Mouse (Mus musculus) midbrain, embryonic 16.5 days (tissue): ENCODE measurements at regions not wholly inside any gene's neighbourhood (a gene's known extent, or its start where the extent isn't known, plus 50 kb on each side); places are given as distances from the start of the nearest gene placed in this dataset.

Source experiments
- ATAC-seq: fragments of 200-750 bp; cut with Nextera tagmentation; 2 replicates; pipeline ENCODE4 v1.8.0; 2017; ENCODE audit warnings: moderate TSS enrichment
- H3K27ac ChIP-seq: fragments of 300-500 bp; sonication (generic); 2 replicates; pipeline ENCODE4 v1.5.1; 2014; ENCODE audit warnings: mild to moderate bottlenecking, low read length, mixed read lengths
- H3K27me3 ChIP-seq: fragments of 300-500 bp; sonication (generic); 2 replicates; pipeline ENCODE4 v1.6.1; 2014; ENCODE audit warnings: low read depth, low read length, mixed read lengths; ENCODE audit not compliant: control insufficient read depth, insufficient read depth
- H3K36me3 ChIP-seq: fragments of 300-500 bp; sonication (generic); 2 replicates; pipeline ENCODE4 v1.6.1; 2014; ENCODE audit warnings: mild to moderate bottlenecking, low read length, moderate library complexity, mixed read lengths; ENCODE audit not compliant: control insufficient read depth, insufficient read depth
- H3K4me1 ChIP-seq: fragments of 300-500 bp; sonication (generic); 2 replicates; pipeline ENCODE4 v1.6.1; 2014; ENCODE audit warnings: mild to moderate bottlenecking, low read length, mixed read lengths; ENCODE audit not compliant: control insufficient read depth, insufficient read depth
- H3K4me2 ChIP-seq: fragments of 300-500 bp; sonication (generic); 2 replicates; pipeline ENCODE4 v1.6.1; 2014; ENCODE audit warnings: mild to moderate bottlenecking, low read length, mixed read lengths
- H3K4me3 ChIP-seq: fragments of 300-500 bp; sonication (generic); 2 replicates; pipeline ENCODE4 v1.5.1; 2014; ENCODE audit warnings: low read depth, mild to moderate bottlenecking, low read length, moderate library complexity, mixed read lengths
- H3K9ac ChIP-seq: fragments of 300-500 bp; sonication (generic); 2 replicates; pipeline ENCODE4 v1.6.1; 2014; ENCODE audit warnings: low read depth, low read length, mixed read lengths
- H3K9me3 ChIP-seq: fragments of 300-500 bp; sonication (generic); replicated peaks from 2 replicates; pipeline ENCODE4 v1.6.1; 2014; ENCODE audit warnings: mild to moderate bottlenecking, low read length, mixed read lengths; ENCODE audit not compliant: control insufficient read depth, poor library complexity, severe bottlenecking
- WGBS: fragments of 180-500 bp; shearing (Covaris S2); extraction: QIAGEN DNeasy Blood & Tissue Kit; methylation state at CpG from one replicate; pipeline ENCODE4 v1.1.7; 2014; 5-methylcytosine and 5-hydroxymethylcytosine counted together

GRCm38 (mm10) chr9:41488046-41488445 lies 326.5 kb upstream of the Ubash3b start:
- H3K4me2 ChIP-seq, result no peak overlapping the region
- H3K27ac ChIP-seq, result no peak overlapping the region
- no peak overlapping the region for H3K9ac ChIP-seq
- no peak for ATAC-seq
- no peak overlapping the region for H3K4me3 ChIP-seq
- H3K36me3 ChIP-seq, result no peaks in the 10 kb centered on the region
- H3K4me1 ChIP-seq, result no peaks in the 10 kb centered on the region
- WGBS, result 90% methylated on average over 2 of the region's 2 CpGs
- no peaks in the 10 kb centered on the region for H3K27me3 ChIP-seq
- H3K9me3 ChIP-seq, result no peaks in the 10 kb centered on the region

DNA sequence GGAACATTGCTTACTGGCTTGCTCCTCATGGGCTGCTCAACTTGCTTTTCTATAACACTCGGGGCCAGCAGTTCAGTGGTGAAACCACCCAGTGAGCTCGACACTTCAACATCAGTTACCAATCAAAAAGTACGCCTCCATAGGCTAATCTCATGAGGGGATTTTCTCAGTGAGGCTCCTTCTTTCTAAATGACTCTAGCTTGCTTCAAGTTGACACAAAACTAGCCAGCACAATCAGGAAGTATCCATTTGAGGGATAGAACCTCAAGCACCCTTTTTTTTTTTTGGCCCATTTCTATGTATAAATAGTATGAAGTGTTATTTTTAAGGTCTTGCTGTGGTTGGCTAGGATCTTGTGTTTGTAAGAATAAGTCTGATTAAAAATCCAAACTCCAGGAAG lies 321.7 kb upstream of the Ubash3b start:
- Histone ChIP-seq H3K36me3 (no peaks in the 10 kb centered on the region), H3K9ac (no peak overlapping the region), H3K27ac (no peak overlapping the region), H3K9me3 (no peaks in the 10 kb centered on the region), H3K4me3 (no peak overlapping the region), H3K27me3 (no peaks in the 10 kb centered on the region), H3K4me2 (no peak overlapping the region), H3K4me1 (no peaks in the 10 kb centered on the region; the same call in 1 of the 2 replicates)
- ATAC-seq, result no peak
- WGBS, result 93% methylated on average over 3 of the region's 3 CpGs

DNA sequence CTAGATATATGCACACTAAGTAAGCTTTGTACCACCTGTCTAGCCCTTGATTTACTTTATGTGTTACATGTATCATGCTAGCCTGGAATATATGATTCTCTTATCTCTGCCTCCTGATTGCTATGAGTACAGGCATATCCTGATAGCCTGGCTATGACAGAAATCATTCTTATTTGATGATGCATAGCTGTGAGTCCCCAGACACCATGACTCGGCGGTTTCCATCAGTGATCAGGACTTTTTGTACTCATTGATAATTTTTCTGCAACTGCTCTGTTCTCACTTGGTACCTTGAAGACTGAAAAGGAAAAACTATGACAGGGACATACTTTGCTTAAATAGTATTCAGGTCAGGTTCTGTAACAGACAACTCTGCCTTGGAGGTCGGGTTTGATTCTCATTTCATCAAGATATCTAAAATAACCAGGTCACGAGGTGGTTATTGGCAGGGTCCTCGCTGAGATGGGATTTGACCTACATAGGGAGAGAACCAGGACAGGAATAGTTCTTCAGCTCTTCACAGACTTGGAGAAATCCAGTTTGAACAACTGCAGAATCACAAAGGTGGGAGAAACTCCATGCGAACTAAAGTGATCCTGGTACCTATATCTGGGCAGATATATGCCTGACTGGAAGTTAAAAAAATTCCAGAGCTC lies 320.2 kb upstream of the Ubash3b start:
- H3K4me2 ChIP-seq, result no peak overlapping the region
- H3K36me3 ChIP-seq, result no peaks in the 10 kb centered on the region
- no peak overlapping the region for H3K27ac ChIP-seq
- WGBS, result 93% methylated on average over 6 of the region's 6 CpGs
- no peak overlapping the region for H3K9ac ChIP-seq
- H3K4me3 ChIP-seq, result no peak overlapping the region
- H3K27me3 ChIP-seq, result no peaks in the 10 kb centered on the region
- ATAC-seq, result no peak
- no peaks in the 10 kb centered on the region for H3K9me3 ChIP-seq
- H3K4me1 ChIP-seq, result no peaks in the 10 kb centered on the region; the same call in none of the 2 replicates

DNA sequence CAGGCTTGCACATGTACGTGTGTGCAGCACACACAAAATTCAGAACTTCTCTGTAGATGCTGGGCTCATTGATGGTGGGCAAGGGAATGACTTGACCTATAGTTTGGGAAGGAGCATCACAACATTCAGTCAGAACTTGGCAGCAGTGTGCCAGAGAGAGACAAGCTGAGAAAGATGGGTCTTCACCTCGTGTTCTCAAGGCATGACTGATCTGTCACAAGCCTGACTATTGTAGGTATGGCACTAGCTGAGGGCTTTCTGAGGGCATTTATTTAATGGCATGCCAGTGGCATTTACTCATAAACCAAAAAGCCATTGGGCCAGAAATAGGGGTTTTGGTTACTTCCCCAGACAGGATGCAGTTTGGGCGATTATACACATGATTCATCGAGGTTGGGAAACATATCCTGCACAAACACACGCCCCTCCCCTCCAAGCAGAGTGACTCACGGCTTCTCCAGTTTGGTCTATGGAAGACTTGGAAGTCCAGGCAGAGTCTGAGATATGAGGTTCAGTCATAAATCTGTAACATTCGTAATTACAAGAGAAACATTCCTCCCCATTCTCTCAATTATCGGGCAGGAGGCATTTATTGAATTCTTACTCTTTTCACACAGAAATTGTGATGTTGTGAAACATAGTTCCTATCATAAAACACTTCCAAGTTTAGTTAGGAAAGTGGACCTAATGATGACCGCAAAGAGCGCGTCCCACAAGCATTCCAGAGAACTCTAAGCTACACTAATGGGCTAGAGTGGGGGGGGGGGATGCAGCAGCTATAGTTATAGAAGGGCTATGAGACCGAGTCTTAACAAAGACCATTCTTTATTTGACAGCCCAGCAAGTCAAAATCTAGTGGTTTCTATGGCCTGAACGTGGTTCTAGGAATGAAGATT lies 318.6 kb upstream of the Ubash3b start:
- H3K36me3 ChIP-seq, result no peaks in the 10 kb centered on the region
- H3K4me3 ChIP-seq, result no peak overlapping the region
- WGBS, result 92% methylated on average over 13 of the region's 13 CpGs
- no peaks in the 10 kb centered on the region for H3K9me3 ChIP-seq
- H3K27ac ChIP-seq, result no peak overlapping the region
- no peak overlapping the region for H3K9ac ChIP-seq
- H3K4me2 ChIP-seq, result no peak overlapping the region
- H3K4me1 ChIP-seq, result peaks cover 4% of the 10 kb centered on the region
- no peaks in the 10 kb centered on the region for H3K27me3 ChIP-seq
- no peak for ATAC-seq

GRCm38 (mm10) chr9:41479085-41479484 lies 317.6 kb upstream of the Ubash3b start:
- H3K27me3 ChIP-seq, result no peaks in the 10 kb centered on the region
- ATAC-seq, result no peak
- peaks cover 13% of the 10 kb centered on the region for H3K4me1 ChIP-seq
- no peaks in the 10 kb centered on the region for H3K36me3 ChIP-seq
- no peak overlapping the region for H3K27ac ChIP-seq
- no peak overlapping the region for H3K4me2 ChIP-seq
- 94% methylated on average over 5 of the region's 5 CpGs for WGBS
- no peaks in the 10 kb centered on the region for H3K9me3 ChIP-seq
- no peak overlapping the region for H3K4me3 ChIP-seq
- no peak overlapping the region for H3K9ac ChIP-seq

DNA sequence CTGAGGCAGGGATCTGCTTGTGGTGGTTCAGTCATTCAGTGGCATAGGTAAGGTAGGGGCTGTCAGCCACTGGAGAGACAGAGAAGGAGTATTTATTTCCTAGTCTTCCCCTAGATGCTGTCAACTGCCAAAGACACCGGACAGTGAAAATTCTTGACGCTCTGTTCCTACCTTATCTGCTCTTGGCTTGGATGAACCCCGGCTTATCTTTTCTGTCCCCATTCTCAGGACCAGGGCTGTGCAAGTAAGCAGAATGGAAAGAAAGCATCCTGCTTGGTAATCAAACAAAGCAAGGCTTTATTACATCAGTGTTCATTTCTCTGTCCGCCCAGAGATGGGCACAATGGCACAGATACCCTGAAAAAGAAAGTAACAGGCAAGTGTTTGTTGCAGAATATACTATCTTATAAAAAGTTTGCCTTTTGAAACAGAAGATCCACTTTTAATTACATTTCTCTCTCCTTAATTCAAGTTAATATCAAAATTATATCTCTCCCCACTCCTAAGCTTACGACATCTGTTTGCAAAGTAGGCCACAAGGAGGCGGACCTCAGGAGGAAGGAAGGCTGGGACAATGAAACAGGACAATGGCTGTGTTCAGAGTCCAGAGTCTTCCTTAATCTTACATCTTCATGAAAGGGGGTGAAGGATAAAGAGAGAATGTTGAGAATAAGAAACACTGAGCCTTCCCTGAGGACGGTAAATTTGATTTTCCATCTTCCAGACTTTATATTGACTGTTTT lies 316.8 kb upstream of the Ubash3b start:
- no peak for ATAC-seq
- Histone ChIP-seq H3K9ac (no peak overlapping the region), H3K4me3 (no peak overlapping the region), H3K4me1 (peaks cover 18% of the 10 kb centered on the region), H3K27me3 (no peaks in the 10 kb centered on the region), H3K4me2 (no peak overlapping the region), H3K9me3 (no peaks in the 10 kb centered on the region), H3K27ac (no peak overlapping the region), H3K36me3 (no peaks in the 10 kb centered on the region)
- WGBS, result 72% methylated on average over 7 of the region's 7 CpGs

DNA sequence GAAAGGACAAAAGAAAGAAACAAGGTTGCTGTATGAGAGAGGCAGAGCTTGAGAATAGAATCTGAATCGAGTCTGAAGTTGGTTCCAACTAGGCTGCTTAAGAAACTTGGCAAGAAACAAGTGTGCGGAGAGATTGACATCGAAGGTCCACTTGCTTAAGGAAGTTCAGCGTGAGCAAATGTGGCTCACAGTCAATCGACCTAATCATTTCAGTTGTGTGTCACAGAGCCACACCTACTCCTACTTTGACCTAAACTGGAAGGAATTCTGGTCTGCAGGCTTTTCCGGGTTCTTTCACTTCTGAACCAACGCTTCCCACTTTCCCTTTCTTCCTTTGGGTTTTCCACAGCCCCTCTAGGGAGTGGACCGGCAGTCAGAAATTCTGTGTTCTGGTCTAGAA lies 313.8 kb upstream of the Ubash3b start:
- no peak for ATAC-seq
- no peak overlapping the region for H3K9ac ChIP-seq
- H3K4me3 ChIP-seq, result no peak overlapping the region
- no peaks in the 10 kb centered on the region for H3K36me3 ChIP-seq
- no peaks in the 10 kb centered on the region for H3K9me3 ChIP-seq
- H3K4me1 ChIP-seq, result peaks cover 18% of the 10 kb centered on the region
- no peaks in the 10 kb centered on the region for H3K27me3 ChIP-seq
- peak overlapping the region; percentile 38 for H3K4me2 ChIP-seq
- H3K27ac ChIP-seq, result peak overlapping the region; percentile 72; the same call in 1 of the 2 replicates
- 71% methylated on average over 8 of the region's 8 CpGs for WGBS

GRCm38 (mm10) chr9:41474945-41475297 lies 313.4 kb upstream of the Ubash3b start:
- Histone ChIP-seq H3K4me3 (peak overlapping the region; percentile 10; the same call in 1 of the 2 replicates), H3K4me2 (peak overlapping the region; percentile 38), H3K4me1 (peaks cover 20% of the 10 kb centered on the region), H3K27ac (peak overlapping the region; percentile 72), H3K9ac (no peak overlapping the region), H3K27me3 (no peaks in the 10 kb centered on the region), H3K36me3 (no peaks in the 10 kb centered on the region), H3K9me3 (no peaks in the 10 kb centered on the region)
- peak; percentile 54 for ATAC-seq
- 66% methylated on average over 6 of the region's 6 CpGs for WGBS
